22 mouse cellular contexts compared by ENCODE assay signal in genomic region chr4:82161818-82162217, GRCm38 (mm10).
DNase-seq lines count a peak whose midpoint lies in the region; ATAC-seq and TF ChIP-seq lines count a peak whose summit lies in the region.
"Had no signal": no experiment of that assay in that cellular context is flagged by ENCODE, and none has a peak within 500 bp of the region (broad histone marks: within the 10 kb centered on the region; RNA-seq: fewer than 3 reads in every experiment).

No protein-coding gene starts in this region.

- H3K9me3 ChIP-seq in heart, embryonic 10.5 days: no peaks in the 10 kb centered on the region
- H3K9me3 ChIP-seq in midbrain, embryonic 11.5 days (ENCODE audit: control insufficient read depth, low read length): no peaks in the 10 kb centered on the region
- H3K9me3 ChIP-seq in midbrain, embryonic 10.5 days (replicated peaks): no peaks in the 10 kb centered on the region
- H3K9me3 ChIP-seq in CH12.LX (replicated peaks; ENCODE audit: low read length): no peaks in the 10 kb centered on the region

- dilution Hi-C loops in CH12.LX (cut with MboI; ENCODE audit: extremely low pct_ligation_motif_present, extremely low pct_unique_long_range_greater_than_20kb, low sequenced_read_pairs): no loop called here

- in situ Hi-C loops in CH12.LX (cut with MboI; ENCODE audit: low pct_ligation_motif_present, low pct_unique_long_range_greater_than_20kb, low sequenced_read_pairs): no loop called here

- H3K27me3 ChIP-seq in heart, embryonic 10.5 days (ENCODE audit: insufficient read depth, poor library complexity, severe bottlenecking): no peaks in the 10 kb centered on the region
- no peaks in the 10 kb centered on the region for H3K27me3 ChIP-seq in midbrain, embryonic 11.5 days (ENCODE audit: control insufficient read depth, insufficient read depth, low read length)
- no peaks in the 10 kb centered on the region for H3K27me3 ChIP-seq in midbrain, embryonic 10.5 days (ENCODE audit: low read depth, poor library complexity, severe bottlenecking)
- no peaks in the 10 kb centered on the region for H3K27me3 ChIP-seq in CH12.LX (replicated peaks)
- H3K27me3 ChIP-seq: Patski had no signal

- no peak for TF ChIP-seq EP300 in CH12.LX (IDR thresholded peaks at IDR 0.05; ENCODE audit: low read length)

- TF ChIP-seq POLR2A in CH12.LX (IDR thresholded peaks at IDR 0.05; ENCODE audit: low read depth, low read length): no peak

- H3K9ac ChIP-seq in midbrain, embryonic 11.5 days (ENCODE audit: low read length): no peak overlapping the region
- no peak overlapping the region for H3K9ac ChIP-seq in CH12.LX (ENCODE audit: insufficient read depth, low read depth)

- no peak overlapping the region for H3K4me2 ChIP-seq in midbrain, embryonic 11.5 days
- H3K4me2 ChIP-seq in CH12.LX (ENCODE audit: insufficient read depth, low read depth, poor library complexity, severe bottlenecking): peak overlapping the region; percentile 16; the same call in 1 of the 2 replicates

- no peak overlapping the region for H3K4me3 ChIP-seq in heart, embryonic 10.5 days
- no peak overlapping the region for H3K4me3 ChIP-seq in midbrain, embryonic 11.5 days (ENCODE audit: low read depth, low read length)
- H3K4me3 ChIP-seq in midbrain, embryonic 10.5 days: no peak overlapping the region
- H3K4me3 ChIP-seq in CH12.LX (replicated peaks in 1 of 3; ENCODE audit: low read depth in 2 of 3, low read length in 2 of 3, poor library complexity in 1 of 3): no peak overlapping the region

- no peak for TF ChIP-seq RAD21 in CH12.LX (IDR thresholded peaks at IDR 0.05; ENCODE audit: low read depth, low read length)

- DNase-seq in heart, adult 11 months: peak; percentile 70
- no peak for DNase-seq in heart, postnatal 4 days
- DNase-seq in heart, embryonic 10.5 days (ENCODE audit: low spot score): no peak
- DNase-seq in heart, adult 18-20 months: no peak
- peak; percentile 65 for DNase-seq in midbrain, embryonic 11.5 days (ENCODE audit: low spot score, missing footprints)
- no peak for DNase-seq in midbrain, embryonic 10.5 days (ENCODE audit: low spot score)
- DNase-seq in CH12.LX (ENCODE audit: extremely low read depth): no peak
- DNase-seq in cerebellum, postnatal 14 days: no peak
- DNase-seq: adrenal gland, adult 2 months; adrenal gland, adult 8-10 months; adrenal gland, postnatal 10 days; adrenal gland, postnatal 14 days; adrenal gland, postnatal 25 days; adrenal gland, postnatal 36 days; B cell, adult 2 months; cerebellum, adult 11 months; cerebellum, adult 11-12 months; cerebellum, adult 18-20 months had no signal

- no peaks in the 10 kb centered on the region for H3K79me2 ChIP-seq in CH12.LX (replicated peaks; ENCODE audit: control insufficient read depth, extremely low read depth, insufficient read depth, poor library complexity, severe bottlenecking)

- H3K27ac ChIP-seq in heart, embryonic 10.5 days: 0 out of 2 replicates have a peak overlapping the region, but pooled peaks have one; percentile 4
- no peak overlapping the region for H3K27ac ChIP-seq in midbrain, embryonic 11.5 days (ENCODE audit: low read depth, low read length)
- H3K27ac ChIP-seq in midbrain, embryonic 10.5 days (replicated peaks): no peak overlapping the region
- peak overlapping the region; percentile 62; the same call in 1 of the 2 replicates for H3K27ac ChIP-seq in CH12.LX (ENCODE audit: insufficient read depth, low read depth)

- TF ChIP-seq CTCF in CH12.LX (conservative IDR thresholded peaks at IDR 0.05 in 1 of 2, IDR thresholded peaks at IDR 0.05 in 1 of 2; ENCODE audit: low read depth in 2 of 2, low read length in 2 of 2): no peak

- peaks cover 37% of the 10 kb centered on the region for H3K4me1 ChIP-seq in heart, embryonic 10.5 days
- H3K4me1 ChIP-seq in midbrain, embryonic 11.5 days (ENCODE audit: control insufficient read depth, insufficient read depth, low read length): no peaks in the 10 kb centered on the region
- no peaks in the 10 kb centered on the region; the same call in 1 of the 2 replicates for H3K4me1 ChIP-seq in midbrain, embryonic 10.5 days
- H3K4me1 ChIP-seq in CH12.LX (ENCODE audit: control insufficient read depth in 1 of 2, insufficient read depth in 2 of 2): peaks cover 35 to 50% of the 10 kb centered on the region in 2 experiments

- no peaks in the 10 kb centered on the region for H3K36me3 ChIP-seq in heart, embryonic 10.5 days
- H3K36me3 ChIP-seq in midbrain, embryonic 11.5 days (ENCODE audit: control insufficient read depth, insufficient read depth, low read length): no peaks in the 10 kb centered on the region
- H3K36me3 ChIP-seq in midbrain, embryonic 10.5 days: no peaks in the 10 kb centered on the region
- no peaks in the 10 kb centered on the region for H3K36me3 ChIP-seq in CH12.LX (replicated peaks in 1 of 2; ENCODE audit: control insufficient read depth in 1 of 2, insufficient read depth in 1 of 2, low read length in 1 of 2)
- H3K36me3 ChIP-seq: G1E had no signal

- no peak for ATAC-seq in midbrain, embryonic 11.5 days (ENCODE audit: low FRiP score)
- ATAC-seq: activated CD4-positive, CD25-positive, alpha-beta regulatory T cell, adult 4 months; CD4-positive, CD25-positive, alpha-beta regulatory T cell, adult 4 months; Patski had no signal

- WGBS in heart, embryonic 10.5 days: 63% methylated on average over 2 of the region's 2 CpGs
- 68% methylated on average over 2 of the region's 2 CpGs for WGBS in midbrain, embryonic 11.5 days
- WGBS in midbrain, embryonic 10.5 days: 69% methylated on average over 2 of the region's 2 CpGs

TF ChIP-seq in CH12.LX, 34 proteins besides CTCF, POLR2A, EP300 and RAD21:
- TF ChIP-seq PAX5 (IDR thresholded peaks at IDR 0.05; ENCODE audit: low read length) (no peak), TCF12 (IDR thresholded peaks at IDR 0.05; ENCODE audit: low read depth, low read length) (no peak), JUN (IDR thresholded peaks at IDR 0.05; ENCODE audit: insufficient read depth, low read depth, low read length) (no peak), USF1 (IDR thresholded peaks at IDR 0.05; ENCODE audit: low read depth, low read length) (no peak)

Comparison
In these comparisons a context has a peak if more than half of its experiments do, and no peak if none do; other contexts are left out.
1. DNase-seq: peak in heart, adult 11 months (single experiment) and midbrain, embryonic 11.5 days (single experiment); none in heart, postnatal 4 days (single experiment), heart, embryonic 10.5 days (single experiment), heart, adult 18-20 months (0 of 2), midbrain, embryonic 10.5 days (single experiment), CH12.LX (single experiment) and cerebellum, postnatal 14 days (0 of 2).
2. H3K27ac ChIP-seq: peak in heart, embryonic 10.5 days (single experiment) and CH12.LX (single experiment); none in midbrain, embryonic 11.5 days (single experiment) and midbrain, embryonic 10.5 days (single experiment).